Mouse (Mus musculus) layer of hippocampus, adult 9-11 months (tissue): Measurements from ENCODE around the gene Gabbr2.

ENCODE experiments used
- DNase-seq: peaks from one replicate; pipeline ENCODE4 v3.0.0; 2022

The Gabbr2 gene

DNA sequence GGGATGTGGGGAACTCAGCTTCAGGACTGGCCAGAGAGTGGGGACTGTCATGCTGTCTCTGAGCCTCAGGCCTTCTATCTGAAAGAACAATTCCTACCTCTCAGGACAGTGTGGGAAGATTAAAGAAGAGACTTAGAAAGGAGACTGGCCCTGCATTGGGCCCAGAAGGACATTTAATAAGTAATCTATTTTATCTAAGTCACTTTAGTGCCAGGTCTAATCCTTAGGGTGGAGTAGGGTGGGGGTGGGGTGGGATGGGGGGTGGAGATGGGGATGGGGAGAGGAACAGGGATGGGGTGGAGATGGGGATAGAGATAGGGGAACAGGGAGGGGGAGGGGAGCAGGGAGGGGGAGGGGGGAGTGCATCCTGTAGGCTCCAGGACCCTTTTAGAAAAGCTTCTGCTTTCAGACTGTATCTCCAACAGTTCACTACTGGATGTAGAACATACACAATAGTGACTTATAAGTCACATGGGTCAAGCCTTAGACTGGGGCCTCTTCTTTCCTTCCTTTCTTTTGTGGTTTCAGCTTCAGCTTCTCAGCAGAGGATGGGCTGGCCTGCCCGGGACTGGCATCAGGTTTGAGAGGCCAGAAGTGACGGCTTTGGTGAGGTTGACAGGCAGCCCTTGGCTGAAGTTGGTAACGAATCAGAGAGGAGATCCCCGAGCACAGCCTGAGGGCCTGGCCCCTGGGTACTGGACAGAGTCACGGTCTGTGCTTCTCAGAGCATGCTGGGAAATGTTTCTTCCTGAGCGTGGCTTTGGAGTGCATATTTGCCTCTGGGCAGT lies 237.1 kb downstream of the Gabbr2 start:
- no peak for DNase-seq

DNA sequence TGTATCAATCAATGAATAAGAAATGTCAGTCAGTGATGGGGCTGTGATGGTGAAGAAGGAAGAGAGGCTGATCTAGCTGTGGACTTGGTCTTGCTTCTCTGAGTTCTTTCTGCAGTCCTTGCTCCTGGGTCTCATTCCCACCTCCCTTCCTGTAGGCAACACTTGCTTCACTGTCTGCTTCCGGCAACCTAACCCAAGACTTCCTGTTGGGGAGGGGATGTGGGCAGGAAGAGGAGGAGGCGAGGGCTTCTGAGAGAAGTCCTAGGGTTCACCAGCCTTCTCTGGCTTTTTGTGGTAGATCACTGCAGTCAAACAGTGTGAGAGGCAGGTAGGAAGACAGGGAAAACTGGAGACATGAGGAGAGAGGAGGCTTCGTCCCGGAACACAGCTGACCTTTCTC lies 239.4 kb downstream of the Gabbr2 start:
- no peak for DNase-seq

DNA sequence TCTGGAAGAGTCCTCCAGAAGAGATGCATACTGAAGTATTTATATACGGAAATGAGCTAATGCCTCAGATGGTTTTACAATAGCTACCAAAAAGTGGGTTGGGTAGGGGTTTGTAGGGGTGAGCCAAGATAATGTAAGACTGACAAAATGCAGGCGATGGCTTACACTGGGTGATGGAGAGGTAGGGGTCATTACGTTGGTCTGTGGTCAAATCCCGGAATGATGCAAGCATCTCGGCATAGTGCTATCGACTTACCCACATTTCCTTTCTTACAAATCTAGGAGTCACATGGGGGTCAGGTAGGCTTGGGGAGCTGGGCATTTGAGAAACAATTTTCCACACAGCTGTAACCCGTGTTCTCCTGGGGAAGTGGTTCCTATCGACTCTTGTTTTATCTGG lies 242.7 kb downstream of the Gabbr2 start:
- DNase-seq, result no peak

DNA sequence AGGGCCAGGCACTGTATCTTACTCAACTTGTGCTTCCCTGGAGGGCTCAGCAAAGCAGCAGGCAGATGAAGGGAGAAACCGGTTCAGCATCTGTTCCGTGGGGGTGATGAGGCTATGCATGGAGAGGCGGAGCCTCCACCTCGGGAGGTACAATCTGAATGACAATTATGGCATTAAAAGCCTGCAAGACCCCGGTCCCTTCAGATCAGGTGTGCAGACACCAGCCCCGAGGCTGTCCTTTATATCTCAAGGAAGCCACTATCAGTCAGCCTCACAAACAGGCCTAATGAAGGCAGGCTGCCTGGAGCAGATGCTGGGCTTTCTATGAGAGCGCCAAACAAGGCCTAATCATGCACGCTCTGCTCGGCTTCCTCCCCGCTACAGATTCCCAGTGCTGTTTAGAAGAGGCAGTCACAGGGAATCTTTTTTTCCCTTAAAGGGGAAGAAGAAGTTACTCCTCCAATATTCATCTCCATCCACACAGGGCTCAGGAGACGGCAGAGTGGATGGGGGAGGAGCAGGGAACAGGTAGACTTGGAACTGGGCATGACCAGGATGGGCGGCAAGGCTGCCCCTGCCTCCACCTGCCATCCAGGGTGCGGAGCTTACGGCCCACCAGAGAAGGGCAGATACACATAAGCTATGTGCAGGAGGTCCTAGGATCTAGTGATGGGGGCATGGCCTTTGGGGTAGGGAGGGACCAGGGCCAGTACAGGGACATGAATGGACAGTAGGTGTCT lies 244.5 kb downstream of the Gabbr2 start:
- peak; percentile 79 for DNase-seq

DNA sequence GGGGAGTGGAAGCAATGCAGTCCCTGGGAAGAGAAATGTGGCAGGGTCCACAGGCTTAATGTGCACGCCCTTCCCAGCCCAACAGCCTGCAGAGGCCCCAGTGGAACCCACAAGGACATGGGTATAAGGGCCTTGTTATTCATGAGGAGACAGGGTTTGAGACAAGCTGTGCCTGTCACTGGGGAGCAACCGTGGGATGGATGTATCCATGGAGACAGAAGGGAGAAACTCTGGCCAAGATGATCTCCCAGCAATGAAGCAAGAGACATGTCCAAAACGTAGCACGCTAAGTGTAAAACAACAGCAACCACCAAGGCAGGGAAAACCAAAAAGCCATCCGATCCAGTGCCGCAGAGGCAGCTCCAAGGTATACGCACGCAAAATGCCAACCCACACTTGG lies 246.1 kb downstream of the Gabbr2 start:
- peak; percentile 67 for DNase-seq

DNA sequence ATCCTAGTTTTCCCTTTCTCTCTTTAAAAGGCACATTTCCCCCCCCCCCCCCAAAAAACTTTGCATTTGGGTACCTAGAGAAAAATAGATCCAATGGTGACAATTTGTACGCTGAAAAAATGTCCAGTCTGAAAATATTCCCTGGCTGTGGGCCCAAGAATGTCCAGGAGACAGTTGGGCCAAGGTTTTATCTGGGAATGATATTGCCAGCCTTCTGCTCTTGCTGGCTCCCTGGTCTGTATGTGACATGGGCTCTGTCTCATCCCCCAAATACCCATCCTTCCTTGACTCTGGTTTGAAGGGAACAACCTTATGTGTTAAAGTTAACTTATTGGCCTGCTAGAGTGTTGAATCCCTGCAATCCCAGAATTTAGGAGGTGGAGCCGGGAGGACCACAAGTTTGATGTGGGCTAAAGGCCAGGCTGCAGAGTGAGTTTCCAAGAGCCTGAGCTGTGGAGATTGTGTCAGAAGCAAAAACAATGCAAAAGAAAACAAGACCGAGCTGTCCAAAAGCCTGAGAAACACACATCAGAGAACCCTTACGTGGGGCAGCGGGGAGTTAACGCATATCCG lies 247.0 kb downstream of the Gabbr2 start:
- no peak for DNase-seq

DNA sequence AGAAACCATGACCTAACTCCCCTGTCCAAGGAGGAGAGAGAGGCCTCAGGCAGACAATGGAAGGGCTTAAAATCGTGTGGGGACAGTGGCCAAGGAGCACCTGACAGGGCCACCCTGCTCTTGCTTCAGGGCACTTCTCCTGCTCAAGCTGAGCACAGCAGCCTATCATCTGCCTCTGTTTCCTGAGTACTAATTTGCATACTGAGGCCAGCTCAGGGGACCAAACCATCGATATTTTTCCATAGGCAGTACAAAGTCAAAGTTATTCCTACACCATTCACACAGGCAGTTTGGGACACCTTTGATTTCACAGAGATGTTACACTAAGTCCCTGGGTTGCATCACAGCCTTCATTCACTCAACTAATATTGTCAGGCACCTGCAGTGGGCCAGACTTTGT lies 249.1 kb downstream of the Gabbr2 start:
- no peak for DNase-seq

DNA sequence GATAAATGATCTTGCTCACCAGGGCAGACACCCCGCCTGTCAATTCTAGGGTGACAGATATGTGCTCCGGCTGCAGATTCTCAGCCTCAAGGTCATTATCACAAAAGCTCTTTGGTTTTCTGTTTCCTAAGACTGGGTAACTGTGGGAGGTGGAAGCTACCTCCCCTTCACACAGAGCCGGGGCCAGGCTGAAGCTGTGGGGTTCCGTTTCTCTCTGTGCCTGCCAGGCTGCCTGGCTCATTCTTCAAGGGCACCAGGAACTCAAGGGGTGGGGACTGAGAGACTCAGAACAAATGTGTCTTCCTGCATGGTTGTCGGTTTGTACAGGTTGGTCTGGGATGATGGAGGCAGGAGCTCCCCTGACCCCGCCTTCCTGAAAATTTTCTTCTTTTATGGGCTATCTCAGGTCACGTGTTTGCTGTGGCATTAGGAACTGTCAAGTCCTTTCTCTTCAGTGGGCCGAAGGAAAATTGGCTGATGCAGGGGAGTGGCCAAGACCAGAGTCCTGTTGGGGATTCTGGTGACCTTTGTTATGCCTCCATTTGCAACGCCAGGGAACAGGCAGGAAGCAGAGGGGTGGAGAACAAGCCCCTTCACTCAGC lies 254.7 kb downstream of the Gabbr2 start:
- no peak for DNase-seq

DNA sequence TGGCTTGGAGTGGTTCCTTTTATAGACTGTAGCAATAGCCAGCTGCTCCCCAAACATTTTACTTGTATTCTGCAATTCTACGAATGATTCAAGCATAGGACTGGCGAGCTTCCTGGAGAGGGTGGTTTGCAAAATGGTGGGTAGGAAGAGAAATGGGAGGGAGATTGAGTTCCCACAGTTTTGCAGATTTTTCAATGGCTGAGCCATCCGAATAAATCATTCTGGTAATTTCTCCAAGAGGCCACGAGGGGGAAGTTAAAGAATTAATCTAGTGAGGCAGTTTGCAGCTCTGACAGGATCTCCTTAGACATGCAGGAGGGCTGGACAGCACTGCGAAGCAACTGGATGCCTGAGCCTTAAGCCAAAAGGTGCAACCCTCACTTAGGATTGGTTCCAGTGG lies 256.8 kb downstream of the Gabbr2 start:
- DNase-seq, result no peak

DNA sequence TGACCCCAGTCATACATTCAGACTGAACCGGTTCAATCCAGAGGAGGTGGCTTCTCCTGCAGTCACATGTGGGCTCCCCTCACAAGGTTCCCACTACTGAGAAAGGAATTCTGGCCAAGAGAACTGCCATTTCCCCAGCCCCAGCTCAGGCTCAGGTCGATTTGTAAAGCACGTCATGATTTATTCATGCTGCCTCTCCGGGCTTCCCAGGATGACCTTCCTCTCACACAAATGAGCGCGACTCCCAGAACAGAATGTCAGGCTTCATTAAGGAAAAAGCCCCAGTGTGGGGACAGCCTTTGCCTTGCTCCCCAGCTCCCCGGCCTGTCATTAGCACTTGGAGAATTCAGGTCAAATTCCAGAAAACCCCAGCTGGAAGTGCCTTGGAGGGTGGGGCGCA lies 260.1 kb downstream of the Gabbr2 start:
- DNase-seq, result peak; percentile 24

DNA sequence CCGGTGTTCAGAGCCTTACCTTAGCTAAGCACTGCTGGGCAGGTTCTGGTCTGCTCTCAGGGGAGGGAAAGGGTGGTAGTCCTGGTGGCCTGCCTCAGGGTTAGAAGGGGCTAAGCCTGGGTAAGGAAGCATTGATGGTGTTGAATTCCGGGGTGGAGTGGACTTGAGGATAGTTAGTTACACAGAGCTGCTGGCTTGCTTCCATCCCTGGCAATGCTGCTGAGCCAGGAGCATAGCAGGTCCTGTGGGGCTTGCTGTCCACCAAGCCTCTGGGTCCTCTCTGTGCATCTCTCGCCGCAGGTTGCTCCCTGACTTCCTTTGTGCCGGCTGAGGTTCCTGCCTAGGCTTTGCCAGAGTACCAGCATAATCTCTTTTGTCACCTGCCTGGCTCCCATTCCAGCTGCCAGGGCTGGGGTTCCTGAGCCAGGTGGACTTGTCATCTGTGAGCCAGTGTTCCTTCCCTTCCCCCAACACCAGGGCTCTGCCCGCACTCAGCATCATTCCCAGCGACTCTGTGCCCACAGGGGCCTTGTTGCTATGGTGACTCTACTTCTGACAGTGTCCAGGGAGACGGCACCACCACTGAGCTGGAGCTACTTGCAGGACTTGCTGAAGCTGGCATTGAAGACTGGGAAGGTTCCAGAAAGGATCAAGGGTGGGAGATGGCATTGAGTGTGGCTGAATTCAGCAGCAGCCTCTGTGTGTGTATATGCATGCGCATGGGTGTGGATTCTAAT lies 262.2 kb downstream of the Gabbr2 start:
- DNase-seq, result peak; percentile 34

DNA sequence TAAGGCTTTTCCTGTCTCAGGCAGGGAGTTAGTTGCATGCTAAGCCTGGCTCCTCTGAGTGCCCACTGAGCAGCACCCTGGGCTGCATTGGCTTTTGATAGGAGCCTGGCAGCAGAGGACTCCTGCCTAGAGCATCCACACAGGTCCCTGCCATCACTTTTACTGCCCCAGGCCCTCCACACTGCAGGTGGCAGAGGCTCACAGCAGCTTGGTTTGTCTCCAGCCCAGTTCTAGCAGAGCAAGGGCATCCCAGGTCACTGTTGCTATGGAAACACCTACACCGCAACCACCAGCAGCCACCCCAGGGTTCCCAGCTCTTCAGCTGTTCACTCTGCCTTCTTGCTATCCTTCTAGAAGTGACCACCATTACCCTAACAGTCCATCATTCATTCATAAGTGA lies 263.4 kb downstream of the Gabbr2 start:
- DNase-seq, result peak; percentile 28

DNA sequence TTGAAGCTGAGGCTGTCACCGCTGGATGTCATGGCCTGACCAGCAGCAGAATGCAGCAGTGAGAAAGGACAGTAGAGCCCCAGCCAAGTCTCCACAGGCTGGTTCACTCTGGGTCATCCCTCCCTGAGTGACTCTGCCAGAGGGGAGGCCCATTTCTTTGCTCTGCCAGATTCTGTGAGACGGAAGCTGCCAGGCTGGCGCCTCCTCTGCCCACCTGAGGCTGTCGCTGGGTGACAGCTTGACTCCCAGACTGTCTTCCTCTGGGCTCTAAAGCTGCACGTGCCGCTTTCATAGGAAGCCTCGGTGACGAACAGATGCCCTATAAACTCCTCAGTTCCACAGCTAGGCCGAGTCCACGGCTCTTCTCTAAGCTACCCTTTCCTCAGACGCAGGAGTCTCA lies 264.5 kb downstream of the Gabbr2 start:
- no peak for DNase-seq

DNA sequence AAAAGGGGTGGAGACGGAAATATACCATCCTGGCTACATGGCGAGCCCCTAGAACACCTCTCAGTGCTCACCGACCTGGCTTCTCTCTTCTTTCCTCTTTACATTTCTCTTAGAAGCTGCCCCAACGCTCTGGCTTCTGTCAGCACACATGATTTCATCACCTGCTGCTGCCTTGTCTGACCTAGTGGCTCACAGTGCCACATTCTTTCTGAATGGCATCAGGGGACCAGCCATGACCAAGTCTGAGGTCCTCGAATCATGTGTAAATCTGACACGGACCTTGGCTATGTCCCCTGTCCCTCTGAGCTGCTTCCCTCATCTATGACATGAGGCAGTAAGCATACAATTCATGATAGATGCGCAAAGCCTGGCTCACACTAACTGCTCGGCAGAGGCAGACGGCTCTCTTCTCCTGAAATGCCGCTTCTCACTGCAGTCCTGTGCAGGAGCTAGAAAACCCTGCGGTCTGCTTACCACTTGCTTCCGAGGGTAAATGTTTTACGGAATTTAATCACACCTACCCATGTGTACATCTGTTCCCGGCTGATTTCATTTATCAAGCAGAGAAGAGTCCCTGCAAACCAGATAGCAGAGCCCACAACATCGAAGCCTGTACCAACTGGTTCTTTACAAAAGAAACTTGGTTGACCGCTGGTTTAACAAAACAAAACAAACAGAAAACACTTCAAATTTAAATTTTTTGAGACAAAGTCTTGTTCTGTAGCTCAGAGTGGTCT lies 270.7 kb downstream of the Gabbr2 start:
- no peak for DNase-seq

DNA sequence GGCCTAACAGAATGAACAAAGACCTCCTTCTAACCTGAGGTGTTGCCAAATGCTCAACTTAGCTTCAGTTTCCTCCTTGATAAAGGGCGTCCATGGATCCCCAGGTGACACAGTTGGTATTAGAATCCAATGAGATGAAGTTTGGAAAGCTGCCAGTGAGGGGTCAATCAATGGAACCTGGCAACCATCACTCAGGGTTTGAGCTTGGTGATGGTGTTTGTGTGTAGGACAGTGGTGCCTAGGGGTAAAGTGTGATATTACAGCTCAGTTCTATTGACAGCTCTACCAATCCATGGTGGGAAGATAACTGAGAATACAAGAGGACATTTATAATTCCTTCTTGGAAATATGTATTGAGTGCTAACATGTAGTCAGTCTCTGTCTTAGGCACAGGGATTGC lies 271.6 kb downstream of the Gabbr2 start:
- DNase-seq, result no peak

DNA sequence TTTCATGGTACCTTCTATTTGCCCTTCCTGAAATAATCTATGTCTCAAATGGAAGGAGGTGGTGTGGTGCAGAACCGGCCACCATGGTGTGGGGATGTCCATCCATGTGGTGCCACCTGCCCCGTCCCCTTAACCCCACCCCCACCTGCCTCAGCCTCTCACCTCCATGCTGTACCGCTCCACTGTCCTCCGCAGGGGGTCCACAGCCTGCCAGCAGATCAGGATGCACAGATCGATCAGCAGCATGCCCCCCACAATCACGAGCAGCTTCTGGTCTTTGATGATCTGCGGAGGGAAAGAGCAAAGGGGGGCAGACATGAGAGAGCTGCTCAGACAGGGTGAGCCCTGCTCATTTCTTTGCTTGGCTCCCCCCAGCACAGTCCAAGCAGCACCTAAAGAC lies 273.0 kb downstream of the Gabbr2 start:
- DNase-seq, result no peak

DNA sequence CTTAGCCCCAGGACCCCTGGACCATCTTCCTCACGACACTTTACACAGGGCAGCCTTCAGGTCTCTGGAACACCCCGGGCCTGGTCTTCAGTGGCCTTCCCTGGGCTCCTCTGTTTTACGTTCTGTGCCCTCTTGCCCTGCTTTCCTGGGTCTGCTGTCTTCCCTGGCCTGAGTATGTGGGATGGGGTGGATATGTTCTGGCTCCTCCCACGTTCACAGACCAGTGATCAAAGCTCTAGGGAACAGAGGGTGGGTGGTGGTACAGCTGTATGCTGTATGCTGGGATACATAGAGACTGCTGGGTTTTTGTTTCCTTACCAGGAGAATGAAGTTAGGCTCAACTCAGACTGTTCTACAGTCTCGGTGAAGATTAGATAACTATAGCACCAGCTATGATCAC lies 274.5 kb downstream of the Gabbr2 start:
- no peak for DNase-seq

DNA sequence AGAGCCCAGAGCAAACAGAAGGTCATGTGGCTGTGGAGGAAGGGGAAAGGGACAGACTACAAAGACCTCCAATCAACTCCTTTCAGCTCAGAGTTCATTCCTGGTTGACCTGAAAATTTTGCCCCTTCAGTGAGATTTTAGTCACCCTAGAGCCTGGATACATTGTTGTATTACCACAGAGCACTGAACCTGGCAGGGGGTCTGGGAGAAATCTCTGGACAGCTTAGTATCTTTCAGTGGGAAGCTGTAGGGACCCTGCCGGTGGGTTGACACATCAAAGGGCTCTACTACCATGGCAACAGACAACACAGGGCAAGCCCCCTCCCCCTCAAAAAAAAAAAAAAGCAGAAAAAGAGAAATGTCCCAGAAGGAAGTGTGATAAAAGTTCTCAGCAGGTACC lies 275.3 kb downstream of the Gabbr2 start:
- no peak for DNase-seq

DNA sequence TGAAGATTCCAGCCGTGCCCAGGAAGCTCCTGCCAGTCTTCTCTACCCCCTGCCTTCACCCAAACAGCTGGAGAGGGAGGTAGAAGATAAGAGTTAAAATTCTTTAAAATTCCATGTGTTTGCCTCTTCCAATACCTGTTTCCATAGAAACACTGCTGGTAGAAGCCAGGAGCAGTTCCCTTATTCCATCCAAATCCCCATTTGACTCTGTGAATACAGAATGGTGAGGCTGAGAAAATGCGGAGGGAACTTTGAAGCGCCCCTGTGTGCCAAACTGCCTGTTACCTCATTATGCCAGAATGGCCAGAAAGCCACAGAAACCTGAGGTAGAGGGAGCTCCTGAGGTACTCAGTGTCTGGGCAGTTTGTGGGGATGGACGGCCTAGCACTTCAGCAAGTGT lies 281.1 kb downstream of the Gabbr2 start:
- no peak for DNase-seq

DNA sequence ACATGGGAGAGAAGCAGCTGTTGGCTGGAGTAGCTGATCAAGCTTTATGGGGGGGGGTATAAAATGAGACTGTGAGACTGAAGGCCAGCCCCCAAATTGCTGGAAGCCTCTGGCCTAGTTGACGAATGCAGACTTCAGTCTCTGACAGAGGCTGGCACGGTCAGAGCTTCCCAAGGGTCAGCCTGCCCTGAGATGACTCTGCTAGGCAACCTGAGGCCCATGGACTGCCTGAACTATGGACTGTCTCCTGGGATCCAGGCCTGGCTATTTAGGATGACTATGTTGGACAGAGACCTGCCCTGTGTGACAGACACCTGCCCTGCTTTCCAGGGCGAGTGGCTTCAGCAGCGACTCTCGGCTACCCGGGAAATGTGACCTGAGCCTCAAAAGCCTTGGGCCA lies 281.7 kb downstream of the Gabbr2 start:
- no peak for DNase-seq

DNA sequence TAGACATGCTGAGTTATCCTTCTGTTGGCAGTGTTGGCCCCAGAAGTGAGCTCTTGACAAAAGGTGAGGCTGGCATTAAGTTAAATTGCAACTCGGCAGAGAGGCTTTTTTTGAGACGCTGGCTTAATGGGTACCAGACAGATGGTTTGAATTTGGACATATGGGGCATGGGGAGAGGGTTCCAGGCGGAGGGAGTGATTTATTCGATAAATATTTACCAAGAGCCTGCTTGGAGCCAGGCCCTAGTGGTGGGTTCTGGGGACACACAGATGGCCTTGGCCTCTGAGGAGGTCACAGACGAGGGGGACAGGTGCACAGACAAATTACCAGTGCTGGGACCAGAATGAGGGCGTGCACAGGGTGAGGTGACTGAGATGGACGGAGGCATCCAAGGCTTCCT lies 282.2 kb downstream of the Gabbr2 start:
- no peak for DNase-seq

DNA sequence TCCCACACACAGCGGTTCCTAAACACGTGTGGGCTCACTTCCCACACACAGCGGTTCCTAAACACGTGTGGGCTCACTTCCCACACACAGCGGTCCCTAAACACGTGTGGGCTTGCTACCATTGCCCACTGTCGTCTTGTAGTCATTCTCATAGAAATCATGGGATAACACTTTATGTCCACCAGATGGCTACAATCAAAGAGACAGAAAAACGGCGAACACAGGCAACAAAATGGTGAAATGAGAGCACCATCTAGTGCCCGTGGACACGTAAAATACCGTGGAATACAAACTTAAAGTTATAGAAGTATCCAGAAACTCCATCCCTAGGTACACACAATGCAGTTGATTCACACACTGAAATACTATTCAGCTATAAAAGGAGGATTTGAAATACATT lies 285.9 kb downstream of the Gabbr2 start:
- no peak for DNase-seq
